Mouse (Mus musculus) forebrain, embryonic 15.5 days (tissue): Measurements from ENCODE around the gene Lrmp. TPM values are rescaled to one million over a fixed set of nuclear protein-coding genes. Genes with fewer than 3 reads are reported as not detected.

Experiments used
- ATAC-seq: fragments of 200-750 bp; cut with Nextera tagmentation; replicated peaks from 2 replicates; pipeline ENCODE4 v1.8.0; 2017; ENCODE audit warnings: mild to moderate bottlenecking, moderate TSS enrichment, moderate library complexity
- H3K27ac ChIP-seq: fragments of 300-500 bp; sonication (generic); replicated peaks from 2 replicates; pipeline ENCODE4 v1.5.1; 2015; ENCODE audit warnings: mild to moderate bottlenecking, inconsistent platforms
- H3K27me3 ChIP-seq: fragments of 300-500 bp; sonication (generic); 2 replicates; pipeline ENCODE4 v1.6.1; 2015; ENCODE audit warnings: inconsistent platforms
- H3K36me3 ChIP-seq: fragments of 300-500 bp; sonication (generic); 2 replicates; pipeline ENCODE4 v1.6.1; 2015; ENCODE audit warnings: mild to moderate bottlenecking, inconsistent platforms
- H3K4me1 ChIP-seq: fragments of 300-500 bp; sonication (generic); 2 replicates; pipeline ENCODE4 v1.6.1; 2015; ENCODE audit warnings: inconsistent platforms
- H3K4me2 ChIP-seq: fragments of 300-500 bp; sonication (generic); replicated peaks from 2 replicates; pipeline ENCODE4 v1.6.1; 2015; ENCODE audit warnings: mild to moderate bottlenecking, inconsistent platforms
- H3K4me3 ChIP-seq: fragments of 300-500 bp; sonication (generic); 2 replicates; pipeline ENCODE4 v1.5.1; 2015; ENCODE audit warnings: mild to moderate bottlenecking, inconsistent platforms
- H3K9ac ChIP-seq: fragments of 300-500 bp; sonication (generic); replicated peaks from 2 replicates; pipeline ENCODE4 v1.6.1; 2015; ENCODE audit warnings: mild to moderate bottlenecking, inconsistent platforms
- H3K9me3 ChIP-seq: fragments of 300-500 bp; sonication (generic); 2 replicates; pipeline ENCODE4 v1.6.1; 2016; ENCODE audit warnings: inconsistent platforms
- WGBS: fragments of 180-500 bp; shearing (Covaris S2); methylation state at CpG from one replicate; pipeline ENCODE4 v1.1.7; 2015; ENCODE audit warnings: mixed read lengths; 5-methylcytosine and 5-hydroxymethylcytosine counted together
- polyA plus RNA-seq: library from polyadenylated mRNA; unstranded; fragments of >200 nt; fragmentation: Nextera tagmentation; extraction: Ambion mirVana; gene quantifications from 2 replicates; pipeline ENCODE4 v1.2.1, GENCODE M21; 2015

Lrmp gene
- polyA plus RNA-seq, 1 experiment from 2014 or later: 0.69 TPM

DNA sequence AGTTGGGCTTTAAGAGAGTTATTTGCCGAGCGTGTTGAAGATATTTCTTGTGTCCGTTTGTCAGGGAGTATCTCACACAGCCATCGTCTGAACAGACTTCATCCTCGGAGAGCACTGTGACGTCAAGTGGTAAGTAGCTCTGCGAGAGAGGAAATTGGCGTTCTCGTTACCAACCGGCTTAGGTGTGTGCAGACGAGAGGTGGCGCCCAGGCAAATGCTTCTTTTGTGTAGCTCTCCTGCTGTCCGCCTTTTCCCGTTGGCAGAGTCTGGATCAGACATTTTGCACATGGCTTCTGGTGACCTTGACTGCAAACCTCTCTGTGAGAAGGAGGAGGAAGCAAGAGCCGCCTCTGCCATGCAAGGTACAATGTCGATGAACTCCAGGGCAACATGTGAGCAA, 32.3 kb downstream of the Lrmp start:
- no peaks in the 10 kb centered on the region for H3K27me3 ChIP-seq
- H3K9me3 ChIP-seq: no peaks in the 10 kb centered on the region
- whole genome bisulfite sequencing: 65% methylated on average over 16 of the region's 16 CpGs
- ATAC-seq: no peak
- no peak overlapping the region for H3K27ac ChIP-seq
- H3K36me3 ChIP-seq: no peaks in the 10 kb centered on the region
- no peak overlapping the region for H3K4me3 ChIP-seq
- H3K9ac ChIP-seq: no peak overlapping the region
- no peaks in the 10 kb centered on the region for H3K4me1 ChIP-seq
- no peak overlapping the region for H3K4me2 ChIP-seq

DNA sequence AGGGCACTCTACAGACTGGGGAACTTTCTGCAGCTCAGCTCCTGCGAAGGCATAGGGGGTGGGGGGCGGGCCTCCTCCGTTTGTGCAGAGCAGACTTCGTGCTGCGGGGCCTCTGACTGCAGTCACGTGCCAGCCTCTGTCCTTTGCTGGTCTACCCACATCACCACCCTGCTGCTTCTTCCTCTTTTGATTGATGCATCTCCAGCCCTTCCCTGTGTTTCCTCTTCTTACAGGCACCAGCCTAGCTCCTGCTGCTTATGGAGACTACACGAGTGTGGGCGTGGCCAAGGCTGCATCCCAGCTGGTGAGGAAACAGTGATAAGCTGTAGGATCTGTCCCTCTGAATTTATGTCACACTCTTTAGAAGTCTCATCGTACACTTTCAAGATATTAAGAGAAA, 33.6 kb downstream of the Lrmp start:
- no peak for ATAC-seq
- Histone ChIP-seq H3K4me2 (no peak overlapping the region), H3K36me3 (no peaks in the 10 kb centered on the region), H3K4me1 (no peaks in the 10 kb centered on the region), H3K27ac (no peak overlapping the region), H3K9me3 (no peaks in the 10 kb centered on the region), H3K9ac (no peak overlapping the region), H3K4me3 (no peak overlapping the region), H3K27me3 (no peaks in the 10 kb centered on the region)
- 51% methylated on average over 9 of the region's 9 CpGs for WGBS

GRCm38 (mm10) chr6:145158619-145159018, 43.2 kb downstream of the Lrmp start:
- Histone ChIP-seq H3K4me1 (no peaks in the 10 kb centered on the region), H3K27ac (no peak overlapping the region), H3K9me3 (no peaks in the 10 kb centered on the region), H3K4me3 (no peak overlapping the region), H3K4me2 (no peak overlapping the region), H3K27me3 (no peaks in the 10 kb centered on the region), H3K9ac (no peak overlapping the region), H3K36me3 (no peaks in the 10 kb centered on the region)
- no peak for ATAC-seq
- WGBS: 81% methylated on average over 4 of the region's 4 CpGs

- Histone ChIP-seq H3K9ac (no peak overlapping the region), H3K4me2 (no peak overlapping the region), H3K27ac (no peak overlapping the region), H3K9me3 (no peaks in the 10 kb centered on the region), H3K36me3 (no peaks in the 10 kb centered on the region), H3K27me3 (no peaks in the 10 kb centered on the region), H3K4me3 (no peak overlapping the region), H3K4me1 (no peaks in the 10 kb centered on the region)
- ATAC-seq: no peak
- WGBS: 72% methylated on average over 5 of the region's 5 CpGs
These were observed 45.1 kb downstream of the Lrmp start for GRCm38 (mm10) chr6:145160581-145160980.

DNA sequence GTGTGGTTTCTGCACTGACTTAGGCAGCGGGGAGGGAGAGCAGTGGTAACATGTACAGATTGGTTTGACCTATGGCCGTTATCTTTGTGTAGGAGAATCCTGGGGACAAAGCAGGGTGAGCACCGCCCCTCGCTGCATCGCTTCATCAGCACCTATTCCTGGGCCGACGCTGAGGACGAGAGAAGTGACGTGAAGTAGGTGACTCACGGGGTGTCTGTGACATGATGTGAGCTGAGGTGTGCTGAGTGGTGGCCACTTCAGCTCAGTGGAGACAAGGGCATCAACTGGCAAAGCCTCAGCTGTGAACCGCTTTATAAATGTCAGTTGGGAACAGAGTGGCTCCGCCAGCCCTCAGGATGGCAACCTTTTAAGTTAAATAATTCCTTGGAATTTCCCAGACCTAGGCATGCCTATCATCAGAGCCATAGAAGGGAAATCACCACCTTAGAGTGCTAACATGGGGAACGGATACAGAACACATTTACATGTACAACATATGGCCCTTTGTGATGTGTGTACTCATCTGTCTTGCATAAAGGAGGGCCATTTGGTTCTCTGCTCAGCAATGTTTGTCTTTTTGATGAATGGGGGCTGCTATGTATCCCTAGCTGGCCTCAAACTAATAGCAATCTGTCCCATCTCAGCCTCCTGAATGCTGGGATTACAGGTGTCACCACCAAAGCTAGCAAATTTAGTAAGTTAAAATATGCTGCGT, 56.6 kb downstream of the Lrmp start:
- no peak overlapping the region for H3K9ac ChIP-seq
- no peak overlapping the region for H3K27ac ChIP-seq
- ATAC-seq: 0 out of 2 replicates have a peak, but pooled peaks have one; percentile 46
- no peaks in the 10 kb centered on the region for H3K9me3 ChIP-seq
- no peak overlapping the region for H3K4me3 ChIP-seq
- H3K36me3 ChIP-seq: no peaks in the 10 kb centered on the region
- peaks cover 16% of the 10 kb centered on the region for H3K4me1 ChIP-seq
- H3K4me2 ChIP-seq: no peak overlapping the region
- WGBS: 72% methylated on average over 14 of the region's 14 CpGs
- 0 out of 2 replicates have a peak, but pooled peaks cover 7% of the 10 kb centered on the region for H3K27me3 ChIP-seq

- Histone ChIP-seq H3K36me3 (no peaks in the 10 kb centered on the region), H3K4me1 (peaks cover 16% of the 10 kb centered on the region), H3K4me3 (no peak overlapping the region), H3K27me3 (0 out of 2 replicates have a peak, but pooled peaks cover 7% of the 10 kb centered on the region), H3K9ac (no peak overlapping the region), H3K27ac (no peak overlapping the region), H3K4me2 (peak overlapping the region; percentile 6; the same call in 1 of the 2 replicates), H3K9me3 (no peaks in the 10 kb centered on the region)
- under 1% methylated on average over 10 of the region's 11 CpGs for WGBS
- ATAC-seq: peak; percentile 85
These were observed 58.3 kb downstream of the Lrmp start for GRCm38 (mm10) chr6:145173781-145174191.

DNA sequence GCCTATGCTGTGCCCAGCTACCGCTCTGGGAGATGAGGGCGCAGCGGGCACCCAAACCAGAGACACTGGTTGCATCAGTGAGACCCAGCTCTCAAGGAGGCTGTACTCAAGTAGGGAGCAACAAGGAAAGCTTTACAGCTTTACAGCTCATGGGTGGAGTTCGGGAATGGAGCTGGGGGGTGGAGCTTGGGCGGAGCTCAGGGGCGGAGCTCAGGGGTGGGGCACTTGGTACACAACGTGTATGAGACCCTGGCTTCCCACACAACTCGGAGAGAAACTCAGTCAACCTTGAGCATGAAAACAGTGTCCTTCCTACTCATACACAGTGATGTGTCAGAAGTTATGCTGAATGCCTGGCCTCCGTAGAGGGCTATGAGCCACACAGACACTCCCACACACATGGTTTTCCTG, 60.1 kb downstream of the Lrmp start:
- Histone ChIP-seq H3K36me3 (no peaks in the 10 kb centered on the region), H3K27me3 (0 out of 2 replicates have a peak, but pooled peaks cover 7% of the 10 kb centered on the region), H3K9ac (no peak overlapping the region), H3K4me2 (no peak overlapping the region), H3K4me1 (peaks cover 16% of the 10 kb centered on the region), H3K4me3 (no peak overlapping the region), H3K27ac (no peak overlapping the region), H3K9me3 (no peaks in the 10 kb centered on the region)
- 40% methylated on average over 9 of the region's 9 CpGs for WGBS
- ATAC-seq: no peak

- ATAC-seq: no peak
- Histone ChIP-seq H3K9ac (no peak overlapping the region), H3K36me3 (no peaks in the 10 kb centered on the region), H3K27ac (no peak overlapping the region), H3K27me3 (0 out of 2 replicates have a peak, but pooled peaks cover 7% of the 10 kb centered on the region), H3K9me3 (no peaks in the 10 kb centered on the region), H3K4me1 (peaks cover 16% of the 10 kb centered on the region), H3K4me3 (no peak overlapping the region), H3K4me2 (no peak overlapping the region)
- WGBS: 41% methylated on average over 10 of the region's 10 CpGs
These were observed 61.0 kb downstream of the Lrmp start for GRCm38 (mm10) chr6:145176474-145176873.

DNA sequence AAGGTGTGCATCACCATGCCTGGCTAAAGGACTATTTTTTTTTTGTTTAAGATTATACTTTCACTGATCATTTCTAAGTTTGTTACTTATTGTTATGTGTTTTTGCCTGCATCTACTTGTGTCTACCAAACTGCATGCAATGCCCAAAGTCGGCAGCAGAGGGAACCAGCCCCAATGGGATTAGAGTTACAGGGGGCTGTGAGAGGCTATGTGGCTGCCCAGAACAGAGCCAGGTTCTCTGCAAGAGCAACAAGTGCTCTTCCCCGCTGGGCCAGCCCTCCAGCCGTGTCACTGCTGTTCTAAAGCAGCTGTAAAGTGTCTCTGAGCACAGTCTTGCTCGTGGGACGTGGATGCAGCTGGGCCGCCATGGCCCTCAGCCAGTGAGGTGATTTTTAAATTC, 64.2 kb downstream of the Lrmp start:
- no peak overlapping the region for H3K4me3 ChIP-seq
- H3K27me3 ChIP-seq: 0 out of 2 replicates have a peak, but pooled peaks cover 7% of the 10 kb centered on the region
- no peak for ATAC-seq
- H3K9me3 ChIP-seq: no peaks in the 10 kb centered on the region
- H3K36me3 ChIP-seq: no peaks in the 10 kb centered on the region
- WGBS: 30% methylated on average over 6 of the region's 6 CpGs
- no peak overlapping the region for H3K27ac ChIP-seq
- no peak overlapping the region for H3K9ac ChIP-seq
- H3K4me2 ChIP-seq: no peak overlapping the region
- H3K4me1 ChIP-seq: peaks cover 3% of the 10 kb centered on the region; the same call in 1 of the 2 replicates

- no peaks in the 10 kb centered on the region for H3K4me1 ChIP-seq
- no peaks in the 10 kb centered on the region for H3K27me3 ChIP-seq
- no peak overlapping the region for H3K27ac ChIP-seq
- H3K4me2 ChIP-seq: no peak overlapping the region
- 85% methylated on average over 8 of the region's 8 CpGs for WGBS
- ATAC-seq: no peak
- H3K9ac ChIP-seq: no peak overlapping the region
- no peak overlapping the region for H3K4me3 ChIP-seq
- H3K9me3 ChIP-seq: no peaks in the 10 kb centered on the region
- H3K36me3 ChIP-seq: no peaks in the 10 kb centered on the region
These were observed 66.6 kb downstream of the Lrmp start for GRCm38 (mm10) chr6:145182044-145182443.

DNA sequence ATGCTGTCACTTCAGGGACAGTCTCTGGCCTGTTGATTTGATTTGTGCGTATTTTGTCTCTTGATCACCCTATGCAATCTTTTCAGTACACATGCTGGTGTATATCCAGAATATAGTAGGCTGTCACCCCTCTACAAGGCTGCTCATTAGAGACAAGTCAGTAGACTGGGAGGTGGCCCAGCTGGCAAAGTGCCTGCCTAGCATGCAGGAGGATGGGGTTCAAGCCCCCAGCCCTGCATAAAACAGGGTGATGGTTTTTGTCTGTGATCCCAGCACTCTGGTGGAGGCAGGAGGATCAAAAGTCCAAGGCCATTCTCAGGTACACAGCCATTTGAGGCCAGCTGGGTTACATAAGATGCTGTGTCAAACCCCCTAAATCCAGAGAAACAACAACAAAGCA, 70.6 kb downstream of the Lrmp start:
- no peak overlapping the region for H3K4me2 ChIP-seq
- 0 out of 2 replicates have a peak, but pooled peaks cover 4% of the 10 kb centered on the region for H3K4me1 ChIP-seq
- WGBS: 71% methylated on average over 1 of the region's 1 CpGs
- no peaks in the 10 kb centered on the region for H3K9me3 ChIP-seq
- no peaks in the 10 kb centered on the region for H3K36me3 ChIP-seq
- no peak overlapping the region for H3K9ac ChIP-seq
- H3K27ac ChIP-seq: no peak overlapping the region
- no peak for ATAC-seq
- H3K27me3 ChIP-seq: no peaks in the 10 kb centered on the region
- no peak overlapping the region for H3K4me3 ChIP-seq

GRCm38 (mm10) chr6:145187093-145188088, 71.9 kb downstream of the Lrmp start:
- H3K36me3 ChIP-seq: no peaks in the 10 kb centered on the region
- H3K4me2 ChIP-seq: peak overlapping the region; percentile 35
- ATAC-seq: peak; percentile 78
- 0 out of 2 replicates have a peak, but pooled peaks cover 4% of the 10 kb centered on the region for H3K4me1 ChIP-seq
- H3K27ac ChIP-seq: peak overlapping the region; percentile 74
- peak overlapping the region; percentile 37 for H3K4me3 ChIP-seq
- WGBS: 62% methylated on average over 27 of the region's 27 CpGs
- H3K9ac ChIP-seq: peak overlapping the region; percentile 40
- H3K9me3 ChIP-seq: no peaks in the 10 kb centered on the region
- no peaks in the 10 kb centered on the region for H3K27me3 ChIP-seq
